32 mouse cellular contexts compared by ENCODE assay signal in the genomic region with DNA sequence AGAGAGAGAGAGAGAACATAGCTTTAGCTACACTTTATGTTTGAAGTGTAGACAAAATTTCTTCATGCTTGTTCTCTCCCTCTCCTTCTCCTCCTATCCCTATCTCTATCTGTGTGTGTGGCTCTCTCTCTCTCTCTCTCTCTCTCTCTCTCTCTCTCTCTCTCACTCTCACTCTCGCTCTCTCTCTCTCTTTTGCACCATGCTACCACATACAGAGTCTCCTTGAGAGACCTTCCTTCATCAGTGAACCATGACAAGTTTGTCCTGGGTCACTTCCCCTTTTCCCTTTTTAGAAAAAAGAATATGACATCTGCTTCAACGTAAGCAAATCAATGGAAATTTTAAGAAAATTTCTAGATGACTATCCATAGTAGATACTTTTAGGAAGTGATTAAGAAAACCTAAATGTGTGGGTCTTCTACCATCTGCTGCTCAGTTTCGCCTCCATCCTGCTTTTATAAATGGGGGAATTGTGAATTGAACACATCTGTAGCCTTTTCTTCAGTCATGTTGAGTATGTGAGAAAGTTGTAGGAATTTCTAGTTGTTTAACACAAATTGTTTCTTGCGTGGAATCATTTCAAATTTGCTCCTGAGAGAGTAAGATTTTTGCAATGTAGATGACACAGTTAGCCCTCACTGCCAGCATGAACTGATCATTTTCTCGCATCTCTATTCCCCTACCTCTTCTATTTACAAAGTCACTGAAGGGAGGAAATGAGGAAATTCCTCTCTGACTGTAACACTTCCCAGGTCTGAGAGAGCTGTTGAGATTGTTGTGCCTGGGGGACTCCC.
DNase-seq lines count a peak whose midpoint lies in the region; ATAC-seq and TF ChIP-seq lines count a peak whose summit lies in the region.
"Had no signal": no experiment of that assay in that cellular context is flagged by ENCODE, and none has a peak within 500 bp of the region (broad histone marks: within the 10 kb centered on the region; RNA-seq: fewer than 3 reads in every experiment).

No protein-coding gene starts in this region.

- no peak for DNase-seq in frontal cortex, postnatal 14 days (ENCODE audit: low spot score in 2 of 2)
- peak; percentile 49 to 62 for DNase-seq in spleen, postnatal 36 days (ENCODE audit: low spot score in 2 of 2)
- no peak for DNase-seq in spleen, adult 12 weeks (ENCODE audit: low spot score)
- DNase-seq in left cerebral cortex, adult 11 months (ENCODE audit: low spot score) = no peak
- no peak for DNase-seq in kidney, adult 2 months
- DNase-seq in left cerebral cortex, postnatal 14 days (ENCODE audit: low spot score in 2 of 2) = no peak
- DNase-seq: adrenal gland, postnatal 25 days; cerebellum, adult 2 months; cerebellum, postnatal 25 days; gastrocnemius, postnatal 25 days; heart, adult 18-20 months; heart, postnatal 4 days; kidney, adult 11 months; kidney, postnatal 36 days; layer of hippocampus, postnatal 36 days; lung, adult 18-20 months; right cerebral cortex, postnatal 4 days; thymus, adult 18-20 months; thymus, postnatal 36 days had no signal

- H3K27ac ChIP-seq in kidney, adult 2 months (ENCODE audit: insufficient read depth, low read depth, low read length) = no peak overlapping the region
- H3K27ac ChIP-seq: forebrain, embryonic 13.5 days; hindbrain, embryonic 15.5 days; kidney, embryonic 15.5 days; limb, embryonic 12.5 days; liver, embryonic 12.5 days; neural tube, embryonic 12.5 days; stomach, postnatal 0 days had no signal

- intact Hi-C loops in left cerebral cortex, postnatal 14 days (cut with DNase I) = no loop called here

- H3K27me3 ChIP-seq in kidney, adult 2 months (replicated peaks; ENCODE audit: control insufficient read depth, insufficient read depth, low read length) = no peaks in the 10 kb centered on the region
- H3K27me3 ChIP-seq: forebrain, embryonic 13.5 days; hindbrain, embryonic 15.5 days; kidney, embryonic 15.5 days; limb, embryonic 12.5 days; liver, embryonic 12.5 days; neural tube, embryonic 12.5 days had no signal

- H3K4me1 ChIP-seq in kidney, adult 2 months (ENCODE audit: control insufficient read depth, insufficient read depth, low read length) = no peaks in the 10 kb centered on the region
- H3K4me1 ChIP-seq: forebrain, embryonic 13.5 days; hindbrain, embryonic 15.5 days; kidney, embryonic 15.5 days; limb, embryonic 12.5 days; liver, embryonic 12.5 days; neural tube, embryonic 12.5 days had no signal

- peak; percentile 47; the same call in 1 of the 2 replicates for ATAC-seq in frontal cortex, adult (ENCODE audit: low TSS enrichment)
- peak; percentile 56 for ATAC-seq in megakaryocyte, adult 5-6 weeks (ENCODE audit: poor library complexity, severe bottlenecking)
- ATAC-seq: forebrain, embryonic 13.5 days; inflammation-experienced regulatory T-cells, adult 6 months; liver, embryonic 12.5 days; lung, postnatal 0 days; midbrain, embryonic 16.5 days had no signal

- H3K36me3 ChIP-seq in kidney, adult 2 months (ENCODE audit: control insufficient read depth, insufficient read depth, low read length) = no peaks in the 10 kb centered on the region
- H3K36me3 ChIP-seq: hindbrain, embryonic 15.5 days; kidney, embryonic 15.5 days; limb, embryonic 12.5 days; liver, embryonic 12.5 days; neural tube, embryonic 12.5 days had no signal

- TF ChIP-seq POLR2A in kidney, adult 2 months (IDR thresholded peaks at IDR 0.05; ENCODE audit: low read depth, low read length) = no peak

- 66% methylated on average over 5 of the region's 5 CpGs for WGBS in kidney, adult 2 months

- H3K4me3 ChIP-seq in kidney, adult 2 months (ENCODE audit: insufficient read depth, low read depth, low read length) = no peak overlapping the region
- H3K4me3 ChIP-seq: forebrain, embryonic 13.5 days; hindbrain, embryonic 15.5 days; kidney, embryonic 15.5 days; limb, embryonic 12.5 days; liver, embryonic 12.5 days; myocyte; neural tube, embryonic 12.5 days had no signal

- TF ChIP-seq CTCF in kidney, adult 2 months (conservative IDR thresholded peaks at IDR 0.05; ENCODE audit: insufficient read depth, insufficient read length, low read depth, low read length) = no peak

Comparison
In these comparisons a context has a peak if more than half of its experiments do, and no peak if none do; other contexts are left out.
1. DNase-seq: peak in spleen, postnatal 36 days (2 of 2); none in frontal cortex, postnatal 14 days (0 of 2), spleen, adult 12 weeks (single experiment), left cerebral cortex, adult 11 months (single experiment), kidney, adult 2 months (single experiment) and left cerebral cortex, postnatal 14 days (0 of 2).